Comparison of ENCODE assay signal across 21 mouse cellular contexts in genomic region chr5:30954556-30954955, GRCm38 (mm10). TPM values are rescaled to one million over a fixed set of nuclear protein-coding genes. Genes with fewer than 3 reads are reported as not detected.
DNase-seq lines count a peak whose midpoint lies in the region; ATAC-seq and TF ChIP-seq lines count a peak whose summit lies in the region.
"Had no signal": no experiment of that assay in that cellular context is flagged by ENCODE, and none has a peak within 500 bp of the region (broad histone marks: within the 10 kb centered on the region; RNA-seq: fewer than 3 reads in every experiment).

No protein-coding gene starts in this region.

- H3K4me1 ChIP-seq in cerebellum, adult 2 months (ENCODE audit: control insufficient read depth, insufficient read depth, low read length), result peaks cover 49% of the 10 kb centered on the region
- peaks cover 20% of the 10 kb centered on the region for H3K4me1 ChIP-seq in kidney, adult 2 months (ENCODE audit: control insufficient read depth, insufficient read depth, low read length)
- H3K4me1 ChIP-seq in liver, embryonic 11.5 days (replicated peaks; ENCODE audit: control insufficient read depth, insufficient read depth, low read length), result peaks cover 13% of the 10 kb centered on the region

- peak in 1 of 2 experiments; percentile 23 for DNase-seq in cerebellum, adult 2 months
- DNase-seq in cerebellum, postnatal 25 days, result no peak
- DNase-seq in kidney, adult 2 months, result no peak
- no peak for DNase-seq in kidney, postnatal 4 days
- peak; percentile 24 for DNase-seq in ZHBTc4 (ENCODE audit: low read depth, low spot score)
- no peak for DNase-seq in left cerebral cortex, adult 9 months (ENCODE audit: low spot score in 2 of 2)
- no peak for DNase-seq in liver, embryonic 11.5 days (ENCODE audit: low spot score)
- DNase-seq: adrenal gland, adult 2 months; adrenal gland, postnatal 10 days; adrenal gland, postnatal 25 days; B cell, adult 2 months; cerebellum, adult 8-10 months had no signal

- no peak overlapping the region for H3K4me3 ChIP-seq in cerebellum, adult 2 months (replicated peaks; ENCODE audit: insufficient read depth, low read depth, low read length)
- no peak overlapping the region for H3K4me3 ChIP-seq in kidney, adult 2 months (ENCODE audit: insufficient read depth, low read depth, low read length)
- no peak overlapping the region for H3K4me3 ChIP-seq in myocyte
- no peak overlapping the region for H3K4me3 ChIP-seq in liver, embryonic 11.5 days (ENCODE audit: low read depth, low read length)
- H3K4me3 ChIP-seq: embryonic facial prominence, embryonic 10.5 days; embryonic facial prominence, embryonic 12.5 days; forebrain, embryonic 12.5 days had no signal

- peak overlapping the region; percentile 44; the same call in 1 of the 2 replicates for H3K27ac ChIP-seq in cerebellum, adult 2 months (ENCODE audit: insufficient read depth, low read length)
- no peak overlapping the region for H3K27ac ChIP-seq in kidney, adult 2 months (ENCODE audit: insufficient read depth, low read depth, low read length)
- no peak overlapping the region for H3K27ac ChIP-seq in liver, embryonic 11.5 days (ENCODE audit: low read depth, low read length)
- H3K27ac ChIP-seq: embryonic facial prominence, embryonic 10.5 days; embryonic facial prominence, embryonic 12.5 days; forebrain, embryonic 12.5 days had no signal

- no peak overlapping the region for H3K9ac ChIP-seq in liver, embryonic 11.5 days (ENCODE audit: low read depth, low read length)
- H3K9ac ChIP-seq: embryonic facial prominence, embryonic 12.5 days; forebrain, embryonic 12.5 days had no signal

- no peak for ATAC-seq in liver, embryonic 11.5 days (replicated peaks; ENCODE audit: low FRiP score)
- ATAC-seq: CD4-positive, CD25-positive, alpha-beta regulatory T cell, adult 4 months; forebrain, embryonic 14.5 days; forebrain, embryonic 16.5 days; Patski had no signal

- peaks cover 41% of the 10 kb centered on the region for H3K79me2 ChIP-seq in myocyte (ENCODE audit: control insufficient read depth, insufficient read depth)

- no peaks in the 10 kb centered on the region for H3K27me3 ChIP-seq in cerebellum, adult 2 months (ENCODE audit: control insufficient read depth, insufficient read depth, low read length)
- H3K27me3 ChIP-seq in kidney, adult 2 months (replicated peaks; ENCODE audit: control insufficient read depth, insufficient read depth, low read length), result no peaks in the 10 kb centered on the region
- H3K27me3 ChIP-seq in myocyte (ENCODE audit: control insufficient read depth, insufficient read depth, insufficient read length), result no peaks in the 10 kb centered on the region
- H3K27me3 ChIP-seq in liver, embryonic 11.5 days (replicated peaks; ENCODE audit: control insufficient read depth, insufficient read depth, low read length), result no peaks in the 10 kb centered on the region
- H3K27me3 ChIP-seq: embryonic facial prominence, embryonic 12.5 days; forebrain, embryonic 12.5 days; Patski had no signal

- H3ac ChIP-seq in myocyte (ENCODE audit: control insufficient read depth, insufficient read length), result no peak overlapping the region

- no peak overlapping the region for H3K4me2 ChIP-seq in myocyte (ENCODE audit: low read depth)
- no peak overlapping the region for H3K4me2 ChIP-seq in liver, embryonic 11.5 days
- H3K4me2 ChIP-seq: embryonic facial prominence, embryonic 12.5 days; forebrain, embryonic 12.5 days had no signal

- no peaks in the 10 kb centered on the region for H3K9me3 ChIP-seq in liver, embryonic 11.5 days (ENCODE audit: control insufficient read depth, low read length)
- H3K9me3 ChIP-seq: embryonic facial prominence, embryonic 10.5 days; embryonic facial prominence, embryonic 12.5 days; forebrain, embryonic 12.5 days had no signal

- WGBS in cerebellum, adult 2 months, result 83% methylated on average over 9 of the region's 9 CpGs
- WGBS in kidney, adult 2 months, result 87% methylated on average over 9 of the region's 9 CpGs
- 92% methylated on average over 9 of the region's 9 CpGs for WGBS in liver, embryonic 11.5 days

- TF ChIP-seq CTCF in cerebellum, adult 2 months (IDR thresholded peaks at IDR 0.05; ENCODE audit: borderline replicate concordance, insufficient read depth, low read depth, low read length), result no peak
- TF ChIP-seq CTCF in kidney, adult 2 months (conservative IDR thresholded peaks at IDR 0.05; ENCODE audit: insufficient read depth, insufficient read length, low read depth, low read length), result no peak

- TF ChIP-seq POLR2A in cerebellum, adult 2 months (IDR thresholded peaks at IDR 0.05; ENCODE audit: borderline replicate concordance, insufficient read depth, low read length), result no peak
- peak; percentile 13 for TF ChIP-seq POLR2A in kidney, adult 2 months (IDR thresholded peaks at IDR 0.05; ENCODE audit: low read depth, low read length)
- TF ChIP-seq POLR2A in myocyte (IDR thresholded peaks at IDR 0.05; ENCODE audit: insufficient read length, low read depth), result peak; percentile 47

- peaks cover 1% of the 10 kb centered on the region; the same call in 1 of the 2 replicates for H3K36me3 ChIP-seq in kidney, adult 2 months (ENCODE audit: control insufficient read depth, insufficient read depth, low read length)
- peaks cover 36% of the 10 kb centered on the region for H3K36me3 ChIP-seq in myocyte (ENCODE audit: control insufficient read depth, insufficient read depth)
- peaks cover 39% of the 10 kb centered on the region for H3K36me3 ChIP-seq in liver, embryonic 11.5 days (ENCODE audit: control insufficient read depth, insufficient read depth, low read length)

TF ChIP-seq in myocyte, 11 proteins besides CTCF, POLR2A, EP300 and RAD21:
- TF ChIP-seq REST (IDR thresholded peaks at IDR 0.05; ENCODE audit: insufficient read depth, insufficient read length) (no peak), POLR2AphosphoS2 (IDR thresholded peaks at IDR 0.05; ENCODE audit: insufficient read length, low read depth) (peak; percentile 54)

RNA-seq across cellular contexts. Expression of gene Preb, which starts 5.6 kb away (rescaled TPM):
- 228 and 241 TPM in 2 replicates for polyA plus RNA-seq in cerebellum, adult 2 months (2012; rRNA removed)
- polyA plus RNA-seq in kidney, adult 2 months (2012; rRNA removed), result 346 and 372 TPM in 2 replicates
- 158 TPM for polyA plus RNA-seq in myocyte (2012; fragmentation: generic; extraction: Trizol)
- polyA plus RNA-seq in liver, embryonic 11.5 days (2014; fragmentation: Nextera tagmentation; extraction: Ambion mirVana), result 111 and 118 TPM in 2 replicates

RNA-seq across cellular contexts. Expression of gene Cgref1, which starts 9.2 kb away (rescaled TPM):
- polyA plus RNA-seq in cerebellum, adult 2 months (2012; rRNA removed), result 16.7 and 18.5 TPM in 2 replicates
- 387 and 411 TPM in 2 replicates for polyA plus RNA-seq in kidney, adult 2 months (2012; rRNA removed)
- 26.2 TPM for polyA plus RNA-seq in myocyte (2012; fragmentation: generic; extraction: Trizol)
- 5.4 and 8.2 TPM in 2 replicates for polyA plus RNA-seq in liver, embryonic 11.5 days (2014; fragmentation: Nextera tagmentation; extraction: Ambion mirVana)

RNA-seq across cellular contexts. Expression of gene Tcf23, which starts 13.9 kb away (rescaled TPM):
- 0.28 and 0.29 TPM in 2 replicates for polyA plus RNA-seq in cerebellum, adult 2 months (2012; rRNA removed)
- polyA plus RNA-seq in kidney, adult 2 months (2012; rRNA removed), result 0.16 and 0.22 TPM in 2 replicates
- 0.62 TPM for polyA plus RNA-seq in myocyte (2012; fragmentation: generic; extraction: Trizol)
- 0.04 TPM in 2 replicates for polyA plus RNA-seq in liver, embryonic 11.5 days (2014; fragmentation: Nextera tagmentation; extraction: Ambion mirVana)
- polyA plus RNA-seq: brain, embryonic 14.5 days; CD4-positive, CD25-positive, alpha-beta regulatory T cell, adult 4 months; embryonic facial prominence, embryonic 10.5 days; embryonic facial prominence, embryonic 12.5 days; forebrain, embryonic 12.5 days; forebrain, embryonic 14.5 days; forebrain, embryonic 16.5 days; Patski had no signal

RNA-seq across cellular contexts. Expression of gene Khk, which starts 33.3 kb away (rescaled TPM):
- polyA plus RNA-seq in cerebellum, adult 2 months (2012; rRNA removed), result 34.1 and 34.2 TPM in 2 replicates
- 1,147 and 1,266 TPM in 2 replicates for polyA plus RNA-seq in kidney, adult 2 months (2012; rRNA removed)
- 16.6 TPM for polyA plus RNA-seq in myocyte (2012; fragmentation: generic; extraction: Trizol)
- 58.6 and 60.2 TPM in 2 replicates for polyA plus RNA-seq in liver, embryonic 11.5 days (2014; fragmentation: Nextera tagmentation; extraction: Ambion mirVana)

RNA-seq across cellular contexts. Expression of gene Emilin1, which starts 41.4 kb away (rescaled TPM):
- 1.7 and 2.6 TPM in 2 replicates for polyA plus RNA-seq in cerebellum, adult 2 months (2012; rRNA removed)
- polyA plus RNA-seq in kidney, adult 2 months (2012; rRNA removed), result 55.6 and 63.8 TPM in 2 replicates
- polyA plus RNA-seq in myocyte (2012; fragmentation: generic; extraction: Trizol), result 25.8 TPM
- 89.5 and 95.1 TPM in 2 replicates for polyA plus RNA-seq in liver, embryonic 11.5 days (2014; fragmentation: Nextera tagmentation; extraction: Ambion mirVana)

Comparison
In these comparisons a context has a peak if more than half of its experiments do, and no peak if none do; other contexts are left out.
1. RNA of gene Cgref1, which starts 9.2 kb away (polyA plus RNA-seq): 387 to 411 TPM in kidney, adult 2 months; 26.2 TPM in myocyte (single experiment), 16.7 to 18.5 TPM in cerebellum, adult 2 months and 5.4 to 8.2 TPM in liver, embryonic 11.5 days; every median in the first group is over 10 times any median in the second.